Mouse (Mus musculus) C2C12 (cell line): ENCODE results near the gene Nop53. TPM values are rescaled to one million over a fixed set of nuclear protein-coding genes. Genes with fewer than 3 reads are reported as not detected.

Source experiments
- H3K27me3 ChIP-seq: one replicate; pipeline ENCODE4 v1.6.1; 2011; ENCODE audit not compliant: control insufficient read depth, insufficient read depth, insufficient read length
- H3K36me3 ChIP-seq: one replicate; pipeline ENCODE4 v1.6.1; 2011; ENCODE audit not compliant: control insufficient read depth, insufficient read depth
- H3K4me3 ChIP-seq: one replicate; pipeline ENCODE4 v1.5.1; 2011; ENCODE audit warnings: mild to moderate bottlenecking, control low read depth; ENCODE audit not compliant: poor library complexity, insufficient read depth, severe bottlenecking
- H3K79me2 ChIP-seq: one replicate; pipeline ENCODE4 v1.6.1; 2011; ENCODE audit not compliant: control insufficient read depth, insufficient read depth
- H3K79me3 ChIP-seq: one replicate; pipeline ENCODE4 v1.6.1; 2011; ENCODE audit warnings: low read depth, control low read depth
- H3ac ChIP-seq: one replicate; pipeline ENCODE3; 2011; ENCODE audit warnings: low read depth; ENCODE audit not compliant: control insufficient read depth, insufficient read length
- CEBPB ChIP-seq: IDR thresholded peaks from one replicate; pipeline ENCODE4 v1.6.1; 2011; ENCODE audit warnings: low read depth, mild to moderate bottlenecking, control low read depth, moderate library complexity
- CTCF ChIP-seq: IDR thresholded peaks from one replicate; pipeline ENCODE4 v1.5.1; 2011; ENCODE audit not compliant: control insufficient read depth, insufficient read depth, insufficient read length
- FOSL1 ChIP-seq: IDR thresholded peaks from one replicate; pipeline ENCODE4 v1.8.0; 2011; ENCODE audit warnings: mild to moderate bottlenecking, low read length; ENCODE audit not compliant: poor library complexity, insufficient read depth, severe bottlenecking
- MAX ChIP-seq: IDR thresholded peaks from one replicate; pipeline ENCODE4 v1.6.1; 2011; ENCODE audit warnings: mild to moderate bottlenecking, control low read depth
- MYOD1 ChIP-seq: IDR thresholded peaks from one replicate; pipeline ENCODE4 v1.6.1; 2011; ENCODE audit warnings: low read depth; ENCODE audit not compliant: control insufficient read depth, insufficient read length
- MYOG ChIP-seq: IDR thresholded peaks from one replicate; pipeline ENCODE4 v1.6.1; 2011; ENCODE audit not compliant: control insufficient read depth, insufficient read length; ENCODE audit errors: extremely low read depth
- USF1 ChIP-seq: IDR thresholded peaks from one replicate; pipeline ENCODE4 v1.6.1; 2011; ENCODE audit warnings: low read depth, mild to moderate bottlenecking, control low read depth, moderate library complexity
- long read RNA-seq, 2 experiments: library from polyadenylated mRNA; unstranded; transcript quantifications; one replicate each; pipeline ENCODE4 v2.0.0; 2019 to 2020
- polyA plus RNA-seq: library from polyadenylated mRNA; unstranded; fragments of >200 nt; fragmentation: generic; extraction: Trizol; gene quantifications from one replicate; pipeline ENCODE4 v1.2.1, GENCODE M21; 2012; ENCODE audit warnings: missing spikeins

Nop53 gene
- 228 TPM for polyA plus RNA-seq
- long read RNA-seq, experiment 1, transcript Nop53-201 (13 exons, 3,176 nt): major isoform, 161 of 211 reads
- long read RNA-seq, experiment 1, partial matches to known transcripts: 42 of 211 reads
- long read RNA-seq, experiment 1, other reads (novel, unspliced or antisense): 8 of 211 reads
- long read RNA-seq, experiment 2, transcript Nop53-201 (13 exons, 3,176 nt): major isoform, 387 of 421 reads
- long read RNA-seq, experiment 2, partial matches to known transcripts: 25 of 421 reads
- long read RNA-seq, experiment 2, other reads (novel, unspliced or antisense): 9 of 421 reads

DNA sequence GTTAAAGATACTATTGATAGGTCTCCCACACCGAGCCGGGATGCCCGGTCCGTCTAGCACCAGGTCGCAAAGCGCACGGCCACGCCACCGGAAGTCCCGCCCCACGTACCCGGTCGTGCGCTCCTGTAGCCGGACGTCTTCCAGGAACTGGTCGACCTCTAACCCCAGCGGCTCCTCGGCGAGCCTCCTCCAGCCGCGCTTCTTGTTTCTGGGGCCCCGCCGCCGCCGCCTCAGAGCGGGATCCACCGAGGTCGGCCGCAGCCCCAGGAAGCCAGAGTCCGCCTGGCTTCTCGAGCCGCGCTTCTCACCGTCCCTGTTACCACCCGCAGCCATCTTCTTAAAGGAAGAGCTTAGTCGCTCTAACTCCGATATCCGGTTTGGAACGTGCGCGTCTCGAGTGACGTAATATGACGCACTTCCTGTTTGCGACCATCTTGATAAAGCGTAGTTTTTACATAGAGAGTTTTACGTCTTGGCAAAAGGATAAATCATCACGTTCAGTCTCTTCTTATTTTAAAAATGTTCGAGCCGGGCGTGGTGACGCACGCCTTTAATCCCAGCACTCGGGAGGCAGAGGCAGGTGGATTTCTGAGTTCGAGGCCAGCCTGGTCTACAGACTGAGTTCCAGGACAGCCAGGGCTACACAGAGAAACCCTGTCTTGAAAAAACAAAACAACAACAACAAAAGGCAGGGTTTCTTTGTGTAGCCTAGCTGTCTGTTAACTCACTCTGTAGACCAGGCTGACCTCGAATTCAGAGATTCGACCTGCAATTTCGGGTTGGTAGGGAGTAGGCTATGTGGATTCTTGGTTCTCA lies at the start of gene Nop53:
TSS of gene Nop53 (minus strand) at position 354 of the 816 bp plus-strand sequence.
- Histone ChIP-seq H3ac (peak within 1 kb of the TSS; percentile 76), H3K36me3 (peaks cover 50% of the 10 kb centered on the region), H3K27me3 (no peaks in the 10 kb centered on the region), H3K4me3 (peak within 1 kb of the TSS; percentile 64), H3K79me3 (peaks cover 25% of the 10 kb centered on the region), H3K79me2 (peaks cover 44% of the 10 kb centered on the region)
- peak; percentile 27 for TF ChIP-seq MAX
- no peak for TF ChIP-seq MYOG
- TF ChIP-seq FOSL1: no peak

DNA sequence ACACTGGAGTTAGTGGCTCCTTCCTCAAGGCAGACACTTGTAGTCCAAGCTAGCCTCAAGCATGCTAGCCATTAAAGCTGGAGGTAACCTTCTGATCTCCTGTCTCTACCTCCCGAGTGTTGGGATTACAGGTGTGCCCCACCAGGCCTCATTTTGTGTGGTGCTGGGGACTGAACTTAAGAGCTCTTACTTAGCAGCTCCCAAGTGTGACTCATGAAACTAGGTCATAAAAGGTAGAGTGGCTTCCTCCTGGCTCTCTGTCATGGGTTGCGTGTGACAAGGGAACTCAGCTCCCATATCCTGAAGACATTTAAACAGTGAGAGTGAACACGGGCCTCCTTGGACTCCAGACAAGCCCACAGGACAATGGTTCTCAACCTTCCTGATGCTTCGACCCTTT lies 47.9 kb upstream of the Nop53 start:
- H3K36me3 ChIP-seq: peaks cover 3% of the 10 kb centered on the region
- H3K79me3 ChIP-seq: no peaks in the 10 kb centered on the region
- H3K27me3 ChIP-seq: no peaks in the 10 kb centered on the region
- TF ChIP-seq MAX: no peak
- TF ChIP-seq CEBPB: no peak
- TF ChIP-seq MYOG: no peak
- TF ChIP-seq MYOD1: no peak
- TF ChIP-seq FOSL1: no peak
- TF ChIP-seq USF1: no peak
- no peak for TF ChIP-seq CTCF
- no peaks in the 10 kb centered on the region for H3K79me2 ChIP-seq
- no peak overlapping the region for H3K4me3 ChIP-seq
- H3ac ChIP-seq: no peak overlapping the region

DNA sequence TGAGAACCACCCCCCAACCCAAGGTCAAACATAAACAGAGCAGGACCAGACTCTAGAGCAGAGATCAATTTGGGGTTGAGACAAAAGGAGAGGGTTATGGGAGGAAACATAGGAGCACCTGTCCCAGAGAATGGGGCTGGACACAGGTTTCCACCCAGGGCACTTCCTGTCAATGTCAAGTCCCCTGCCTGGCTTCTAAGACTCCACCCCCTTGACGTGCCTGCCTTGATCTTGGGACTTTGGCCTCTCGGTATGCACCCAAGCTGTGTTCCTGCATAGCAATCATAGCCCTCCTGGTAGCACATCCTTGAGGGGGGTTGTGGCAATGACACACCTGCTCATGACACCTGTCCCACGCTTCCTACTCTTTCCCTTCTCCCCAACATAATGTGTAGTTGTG lies 47.3 kb upstream of the Nop53 start:
- no peak overlapping the region for H3ac ChIP-seq
- H3K79me2 ChIP-seq: no peaks in the 10 kb centered on the region
- no peaks in the 10 kb centered on the region for H3K27me3 ChIP-seq
- H3K36me3 ChIP-seq: peaks cover 3% of the 10 kb centered on the region
- no peaks in the 10 kb centered on the region for H3K79me3 ChIP-seq
- TF ChIP-seq MYOD1 (no peak), USF1 (no peak), CTCF (no peak), CEBPB (no peak), FOSL1 (no peak), MAX (no peak), MYOG (no peak)
- no peak overlapping the region for H3K4me3 ChIP-seq

DNA sequence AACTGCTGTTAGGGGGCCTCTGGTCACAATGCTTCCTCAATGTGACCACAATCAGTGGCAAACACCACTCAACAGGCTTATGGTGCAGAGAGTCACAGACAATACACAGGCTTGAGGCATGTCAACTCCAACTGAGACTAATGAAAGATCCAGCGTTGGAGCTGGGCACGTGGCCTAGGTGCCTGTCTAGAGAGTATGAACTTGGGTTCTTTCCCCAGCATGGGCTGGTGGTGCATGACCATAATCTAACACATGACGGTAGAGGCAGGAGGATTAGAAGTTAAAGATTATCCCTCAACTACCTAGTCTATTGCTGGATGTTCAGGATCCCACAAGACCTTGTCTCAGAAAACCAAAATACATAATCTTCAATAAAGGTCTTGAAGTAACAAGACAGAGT lies 45.9 kb upstream of the Nop53 start:
- peaks cover 3% of the 10 kb centered on the region for H3K36me3 ChIP-seq
- no peak for TF ChIP-seq USF1
- no peak for TF ChIP-seq MYOD1
- TF ChIP-seq FOSL1: no peak
- TF ChIP-seq CTCF: no peak
- TF ChIP-seq MYOG: no peak
- TF ChIP-seq CEBPB: no peak
- no peak for TF ChIP-seq MAX
- no peak overlapping the region for H3K4me3 ChIP-seq

DNA sequence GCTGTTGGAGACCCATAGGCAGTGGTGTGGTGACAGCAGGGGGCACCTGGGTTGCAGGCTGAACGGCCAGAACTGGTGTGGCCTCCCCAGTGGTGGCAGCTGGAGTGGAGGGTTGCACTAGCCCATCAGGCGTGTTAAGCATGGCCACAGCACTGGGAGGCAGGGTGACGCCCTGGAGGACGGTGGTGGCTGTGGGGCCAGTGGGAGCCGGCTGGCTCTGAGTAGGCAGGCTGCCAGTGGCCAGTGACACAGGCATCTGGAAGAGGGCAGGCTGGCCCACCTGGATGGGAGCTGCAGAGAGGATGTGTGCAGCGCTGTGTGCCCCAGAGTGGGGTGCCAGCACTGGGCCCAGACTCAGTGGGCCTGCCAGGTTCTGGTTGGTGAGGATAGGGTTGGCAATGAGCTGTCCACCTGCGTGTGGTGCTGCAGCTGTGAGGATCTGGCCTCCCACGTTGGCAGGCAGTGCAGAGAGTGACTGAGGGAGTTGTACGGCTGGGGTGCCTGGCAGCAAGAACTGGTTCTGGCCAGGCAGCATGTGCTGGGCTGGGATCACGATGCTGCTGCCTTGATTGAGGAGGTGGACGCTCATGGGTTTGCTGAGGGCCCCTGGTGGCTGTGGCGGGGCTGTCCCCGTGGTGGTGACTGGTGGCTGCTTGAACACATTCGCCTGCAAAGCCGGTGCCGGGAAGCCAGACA lies 41.9 kb upstream of the Nop53 start:
- TF ChIP-seq CTCF (no peak), USF1 (no peak), MAX (no peak), MYOG (no peak), CEBPB (no peak), FOSL1 (no peak), MYOD1 (no peak)
- no peak overlapping the region for H3ac ChIP-seq
- no peaks in the 10 kb centered on the region for H3K27me3 ChIP-seq
- no peaks in the 10 kb centered on the region for H3K79me3 ChIP-seq
- no peaks in the 10 kb centered on the region for H3K36me3 ChIP-seq
- H3K79me2 ChIP-seq: no peaks in the 10 kb centered on the region
- no peak overlapping the region for H3K4me3 ChIP-seq

More for the DNA sequence above, 45.9 kb upstream of the Nop53 start:
- Histone ChIP-seq H3K27me3 (no peaks in the 10 kb centered on the region), H3K79me2 (no peaks in the 10 kb centered on the region), H3K79me3 (no peaks in the 10 kb centered on the region), H3ac (no peak overlapping the region)
